Mouse (Mus musculus): ENCODE results near the gene Mgat1. TPM values are rescaled to one million over a fixed set of nuclear protein-coding genes. Genes with fewer than 3 reads are reported as not detected.
"Not testable (repeated sequence)": the region's sequence is repeated elsewhere in the genome, so short reads cannot be mapped to it uniquely, and the experiment has no call there.

Gene Mgat1
- polyA plus RNA-seq, 1 experiment = 45.8 TPM

GRCm38 (mm10) chr11:49273834-49274519 lies 30.0 kb downstream of the Mgat1 start:
- Histone ChIP-seq H3K4me2 (ENCODE audit: low read depth) (no peak overlapping the region), H3ac (ENCODE audit: control insufficient read depth, insufficient read length) (no peak overlapping the region), H3K79me2 (ENCODE audit: control insufficient read depth, insufficient read depth) (no peaks in the 10 kb centered on the region), H3K36me3 (ENCODE audit: control insufficient read depth, insufficient read depth) (no peaks in the 10 kb centered on the region), H3K4me3 (no peak overlapping the region), H3K27me3 (ENCODE audit: control insufficient read depth, insufficient read depth, insufficient read length) (no peaks in the 10 kb centered on the region)
- no peak for TF ChIP-seq REST (IDR thresholded peaks at IDR 0.05; ENCODE audit: insufficient read depth, insufficient read length)
- no peak for TF ChIP-seq SRF (IDR thresholded peaks at IDR 0.05; ENCODE audit: control insufficient read depth, insufficient read length, low read depth)
- no peak for TF ChIP-seq E2F4 (IDR thresholded peaks at IDR 0.05; ENCODE audit: insufficient read depth)
- TF ChIP-seq POLR2AphosphoS2 (IDR thresholded peaks at IDR 0.05; ENCODE audit: insufficient read length, low read depth) = no peak
- TF ChIP-seq TCF3 (IDR thresholded peaks at IDR 0.05; ENCODE audit: insufficient read length, low read depth) = no peak
- TF ChIP-seq MYOD1 (IDR thresholded peaks at IDR 0.05; ENCODE audit: control insufficient read depth in 1 of 3, insufficient read length in 2 of 3, low read depth in 2 of 3) = no peak
- TF ChIP-seq USF1 (IDR thresholded peaks at IDR 0.05; ENCODE audit: low read depth) = no peak
- TF ChIP-seq TCF12 (IDR thresholded peaks at IDR 0.05; ENCODE audit: insufficient read depth, poor library complexity, severe bottlenecking) = no peak
- TF ChIP-seq CEBPB (IDR thresholded peaks at IDR 0.05; ENCODE audit: insufficient read depth, poor library complexity, severe bottlenecking) = no peak
- no peak for TF ChIP-seq POLR2A (IDR thresholded peaks at IDR 0.05; ENCODE audit: insufficient read length, low read depth)

GRCm38 (mm10) chr11:49278222-49278621 lies 34.2 kb downstream of the Mgat1 start, which contains the start of gene Olfr1393:
Olfr1393 (plus strand) TSS chr11:49278304.
- H3K4me3 ChIP-seq = no peak within 1 kb of the TSS
- no peaks in the 10 kb centered on the region for H3K27me3 ChIP-seq (ENCODE audit: control insufficient read depth, insufficient read depth, insufficient read length)
- no peak within 1 kb of the TSS for H3K4me2 ChIP-seq (ENCODE audit: low read depth)
- no peaks in the 10 kb centered on the region for H3K36me3 ChIP-seq (ENCODE audit: control insufficient read depth, insufficient read depth)
- TF ChIP-seq TCF3 (IDR thresholded peaks at IDR 0.05; ENCODE audit: insufficient read length, low read depth) = no peak
- TF ChIP-seq POLR2A (IDR thresholded peaks at IDR 0.05; ENCODE audit: insufficient read length, low read depth) = no peak
- no peak for TF ChIP-seq MYOG (IDR thresholded peaks at IDR 0.05; ENCODE audit: control insufficient read depth in 1 of 3, insufficient read depth in 1 of 3, insufficient read length in 2 of 3, low read depth in 2 of 3)
- TF ChIP-seq E2F4 (IDR thresholded peaks at IDR 0.05; ENCODE audit: insufficient read depth) = no peak
- no peak for TF ChIP-seq TCF12 (IDR thresholded peaks at IDR 0.05; ENCODE audit: insufficient read depth, poor library complexity, severe bottlenecking)
- TF ChIP-seq REST (IDR thresholded peaks at IDR 0.05; ENCODE audit: insufficient read depth, insufficient read length) = no peak
- TF ChIP-seq USF1 (IDR thresholded peaks at IDR 0.05; ENCODE audit: low read depth) = no peak
- H3ac ChIP-seq (ENCODE audit: control insufficient read depth, insufficient read length) = no peak within 1 kb of the TSS
- no peaks in the 10 kb centered on the region for H3K79me2 ChIP-seq (ENCODE audit: control insufficient read depth, insufficient read depth)

- H3K27me3 ChIP-seq (ENCODE audit: control insufficient read depth, insufficient read depth, insufficient read length); H3K4me3 ChIP-seq; H3K36me3 ChIP-seq (ENCODE audit: control insufficient read depth, insufficient read depth); H3ac ChIP-seq (ENCODE audit: control insufficient read depth, insufficient read length); H3K79me2 ChIP-seq (ENCODE audit: control insufficient read depth, insufficient read depth); H3K4me2 ChIP-seq (ENCODE audit: low read depth): not testable (repeated sequence)
Observed at GRCm38 (mm10) chr11:49284982-49285381, 41.0 kb downstream of the Mgat1 start, which contains the start of gene Olfr1392. Olfr1392 (plus strand) TSS chr11:49285282.

GRCm38 (mm10) chr11:49287251-49287650 lies 43.3 kb downstream of the Mgat1 start:
- H3ac ChIP-seq (ENCODE audit: control insufficient read depth, insufficient read length) = no peak overlapping the region
- H3K4me3 ChIP-seq = no peak overlapping the region
- no peaks in the 10 kb centered on the region for H3K36me3 ChIP-seq (ENCODE audit: control insufficient read depth, insufficient read depth)
- no peaks in the 10 kb centered on the region for H3K79me2 ChIP-seq (ENCODE audit: control insufficient read depth, insufficient read depth)
- TF ChIP-seq TCF3 (IDR thresholded peaks at IDR 0.05; ENCODE audit: insufficient read length, low read depth) (no peak), POLR2AphosphoS2 (IDR thresholded peaks at IDR 0.05; ENCODE audit: insufficient read length, low read depth) (no peak), MAX (IDR thresholded peaks at IDR 0.05; ENCODE audit: low read depth) (no peak), TCF12 (IDR thresholded peaks at IDR 0.05; ENCODE audit: insufficient read depth, poor library complexity, severe bottlenecking) (no peak), SRF (IDR thresholded peaks at IDR 0.05; ENCODE audit: control insufficient read depth, insufficient read length, low read depth) (no peak), REST (IDR thresholded peaks at IDR 0.05; ENCODE audit: insufficient read depth, insufficient read length) (no peak), E2F4 (IDR thresholded peaks at IDR 0.05; ENCODE audit: insufficient read depth) (no peak), CEBPB (IDR thresholded peaks at IDR 0.05; ENCODE audit: insufficient read depth, poor library complexity, severe bottlenecking) (no peak), USF1 (IDR thresholded peaks at IDR 0.05; ENCODE audit: low read depth) (no peak), MYOD1 (IDR thresholded peaks at IDR 0.05; ENCODE audit: control insufficient read depth in 1 of 3, insufficient read length in 2 of 3, low read depth in 2 of 3) (no peak), POLR2A (IDR thresholded peaks at IDR 0.05; ENCODE audit: insufficient read length, low read depth) (no peak), MYOG (IDR thresholded peaks at IDR 0.05; ENCODE audit: control insufficient read depth in 1 of 3, insufficient read depth in 1 of 3, insufficient read length in 2 of 3, low read depth in 2 of 3) (no peak)
- H3K4me2 ChIP-seq (ENCODE audit: low read depth) = no peak overlapping the region
- H3K27me3 ChIP-seq (ENCODE audit: control insufficient read depth, insufficient read depth, insufficient read length) = peaks cover 8% of the 10 kb centered on the region

GRCm38 (mm10) chr11:49292777-49293176 lies 48.8 kb downstream of the Mgat1 start:
- H3K36me3 ChIP-seq (ENCODE audit: control insufficient read depth, insufficient read depth) = no peaks in the 10 kb centered on the region
- H3ac ChIP-seq (ENCODE audit: control insufficient read depth, insufficient read length) = no peak overlapping the region
- no peaks in the 10 kb centered on the region for H3K79me2 ChIP-seq (ENCODE audit: control insufficient read depth, insufficient read depth)
- TF ChIP-seq TCF12 (IDR thresholded peaks at IDR 0.05; ENCODE audit: insufficient read depth, poor library complexity, severe bottlenecking) (no peak), POLR2A (IDR thresholded peaks at IDR 0.05; ENCODE audit: insufficient read length, low read depth) (no peak), CEBPB (IDR thresholded peaks at IDR 0.05; ENCODE audit: insufficient read depth, poor library complexity, severe bottlenecking) (no peak), REST (IDR thresholded peaks at IDR 0.05; ENCODE audit: insufficient read depth, insufficient read length) (no peak), SRF (IDR thresholded peaks at IDR 0.05; ENCODE audit: control insufficient read depth, insufficient read length, low read depth) (no peak), USF1 (IDR thresholded peaks at IDR 0.05; ENCODE audit: low read depth) (no peak), E2F4 (IDR thresholded peaks at IDR 0.05; ENCODE audit: insufficient read depth) (no peak)
- no peak overlapping the region for H3K4me3 ChIP-seq
- H3K4me2 ChIP-seq (ENCODE audit: low read depth) = no peak overlapping the region
- peaks cover 8% of the 10 kb centered on the region for H3K27me3 ChIP-seq (ENCODE audit: control insufficient read depth, insufficient read depth, insufficient read length)

Data from myocyte (in vitro differentiated cells).